Mouse (Mus musculus) MEL (cell line): Measurements from ENCODE around the gene Comp.

Source experiments
- BHLHE40 ChIP-seq: IDR thresholded peaks from 2 replicates; pipeline ENCODE4 v1.6.1; 2012; ENCODE audit warnings: low read depth, mild to moderate bottlenecking, inconsistent platforms, low read length, improper control_type of control experiment, borderline replicate concordance
- CTCF ChIP-seq, 3 experiments: IDR thresholded peaks in 2 of 3; conservative IDR thresholded peaks in 1 of 3; 2 replicates each; pipeline ENCODE4 v1.5.1; 2011 to 2012; ENCODE audit warnings: low read length in 3 of 3, low read depth in 2 of 3, mild to moderate bottlenecking in 2 of 3, improper control_type of control experiment in 1 of 3, inconsistent platforms in 1 of 3, mixed read lengths in 1 of 3, moderate library complexity in 1 of 3; ENCODE audit not compliant: control insufficient read depth in 1 of 3, insufficient read depth in 1 of 3, poor library complexity in 1 of 3, severe bottlenecking in 1 of 3
- E2F4 ChIP-seq: IDR thresholded peaks from 2 replicates; pipeline ENCODE4 v1.6.1; 2011; ENCODE audit warnings: low read depth, low read length, improper control_type of control experiment, borderline replicate concordance
- GABPA ChIP-seq: IDR thresholded peaks from 2 replicates; pipeline ENCODE4 v1.6.1; 2012; ENCODE audit warnings: low read depth, mild to moderate bottlenecking, inconsistent platforms, low read length, improper control_type of control experiment, moderate library complexity
- HCFC1 ChIP-seq: IDR thresholded peaks from 2 replicates; pipeline ENCODE4 v1.6.1; 2012; ENCODE audit warnings: low read depth, mild to moderate bottlenecking, inconsistent platforms, low read length, improper control_type of control experiment, moderate library complexity
- MAFK ChIP-seq: IDR thresholded peaks from 2 replicates; pipeline ENCODE4 v1.6.1; 2011; ENCODE audit warnings: low read depth, mild to moderate bottlenecking, low read length, improper control_type of control experiment, borderline replicate concordance
- POLR2A ChIP-seq, 2 experiments: IDR thresholded peaks; 2 replicates each; pipeline ENCODE4 v1.6.1; 2011 to 2012; ENCODE audit warnings: low read length in 2 of 2, mild to moderate bottlenecking in 2 of 2, control low read depth in 1 of 2, improper control_type of control experiment in 1 of 2, low read depth in 1 of 2, moderate library complexity in 1 of 2; ENCODE audit not compliant: control insufficient read depth in 1 of 2, insufficient read depth in 1 of 2, poor library complexity in 1 of 2
- TAL1 ChIP-seq: IDR thresholded peaks from 2 replicates; pipeline ENCODE4 v1.6.1; 2012; ENCODE audit warnings: mild to moderate bottlenecking, inconsistent platforms, low read length, moderate library complexity, mixed read lengths
- USF2 ChIP-seq, 2 experiments: IDR thresholded peaks; 2 replicates each; pipeline ENCODE4 v1.6.1; 2011 to 2012; ENCODE audit warnings: improper control_type of control experiment in 2 of 2, low read length in 2 of 2, borderline replicate concordance in 1 of 2, inconsistent platforms in 1 of 2, low read depth in 1 of 2, mild to moderate bottlenecking in 1 of 2; ENCODE audit not compliant: insufficient read depth in 1 of 2

DNA sequence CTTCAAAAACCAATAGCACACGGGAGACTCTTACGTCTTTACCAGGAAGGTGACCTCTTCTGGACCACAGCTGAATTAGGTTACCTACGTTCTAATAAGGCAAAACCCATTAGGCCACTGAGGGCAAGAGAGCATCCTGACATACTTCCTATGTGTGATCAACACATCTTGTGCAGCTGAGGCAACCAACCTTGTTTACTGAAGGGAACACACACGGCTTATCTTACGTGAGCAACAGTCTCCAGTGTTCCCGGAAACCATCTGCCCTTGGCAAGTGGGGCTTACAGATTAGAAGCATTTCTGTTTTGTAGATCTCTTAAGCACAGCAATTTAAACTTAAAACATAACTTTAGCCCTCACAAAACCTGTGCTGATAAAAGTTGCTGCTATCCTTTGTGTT is 45.8 kb upstream of the Comp start:
- TF ChIP-seq BHLHE40, result peak; percentile 64; the same call in 1 of the 2 replicates
- TF ChIP-seq MAFK, result no peak; the same call in 1 of the 2 replicates
- peak; percentile 96 for TF ChIP-seq TAL1
- TF ChIP-seq GABPA, result no peak
- 0 out of 2 replicates have a peak, but pooled peaks have one; percentile 33 for TF ChIP-seq E2F4
- no peak for TF ChIP-seq POLR2A (IDR thresholded peaks at IDR 0.05; ENCODE audit: control insufficient read depth in 1 of 2, insufficient read depth in 1 of 2, low read depth in 1 of 2, low read length in 2 of 2, poor library complexity in 1 of 2)
- no peak for TF ChIP-seq CTCF (IDR thresholded peaks at IDR 0.05 in 2 of 3, conservative IDR thresholded peaks at IDR 0.05 in 1 of 3; ENCODE audit: control insufficient read depth in 1 of 3, insufficient read depth in 1 of 3, low read depth in 2 of 3, low read length in 3 of 3, poor library complexity in 1 of 3, severe bottlenecking in 1 of 3)
- TF ChIP-seq USF2 (IDR thresholded peaks at IDR 0.05; ENCODE audit: borderline replicate concordance in 1 of 2, insufficient read depth in 1 of 2, low read depth in 1 of 2, low read length in 2 of 2), result no peak
- peak; percentile 74 for TF ChIP-seq HCFC1
